Mouse (Mus musculus) spleen, adult 2 months (tissue): ENCODE results near the gene Hat1. TPM values are rescaled to one million over a fixed set of nuclear protein-coding genes. Genes with fewer than 3 reads are reported as not detected.

Experiments
- DNase-seq, 2 experiments: peaks; one replicate each; pipeline versions ENCODE4 v3.0.0 to v3.0.0-alpha.2; 2012 to 2021; ENCODE audit warnings: low spot score in 2 of 2, low read depth in 1 of 2
- H3K27ac ChIP-seq: fragments of 200-500 bp; 2 replicates; pipeline ENCODE4 v1.5.1; 2012; ENCODE audit warnings: low read length, inconsistent platforms; ENCODE audit not compliant: insufficient read depth
- H3K27me3 ChIP-seq: fragments of 200-500 bp; 2 replicates; pipeline ENCODE4 v1.6.1; 2012; ENCODE audit warnings: mild to moderate bottlenecking, moderate library complexity, low read length, inconsistent platforms; ENCODE audit not compliant: control insufficient read depth, insufficient read depth
- H3K36me3 ChIP-seq: fragments of 200-500 bp; 2 replicates; pipeline ENCODE4 v1.6.1; 2012; ENCODE audit warnings: mild to moderate bottlenecking, low read length, inconsistent platforms; ENCODE audit not compliant: control insufficient read depth, insufficient read depth
- H3K4me1 ChIP-seq: fragments of 200-500 bp; 2 replicates; pipeline ENCODE4 v1.6.1; 2011; ENCODE audit warnings: inconsistent platforms; ENCODE audit not compliant: control insufficient read depth, insufficient read depth, insufficient read length
- H3K4me3 ChIP-seq: fragments of 200-500 bp; 2 replicates; pipeline ENCODE4 v1.5.1; 2011; ENCODE audit warnings: mild to moderate bottlenecking, inconsistent platforms; ENCODE audit not compliant: insufficient read depth, insufficient read length; ENCODE audit errors: extremely low read depth
- CTCF ChIP-seq: fragments of 200-500 bp; IDR thresholded peaks from 2 replicates; pipeline ENCODE4 v1.5.1; 2011; ENCODE audit warnings: mild to moderate bottlenecking, inconsistent platforms; ENCODE audit not compliant: insufficient read depth, insufficient read length, insufficient replicate concordance; ENCODE audit errors: extremely low read depth
- POLR2A ChIP-seq: fragments of 200-500 bp; IDR thresholded peaks from 2 replicates; pipeline ENCODE4 v1.6.1; 2011; ENCODE audit warnings: low read depth, low read length, inconsistent platforms
- WGBS: fragments of 180-500 bp; shearing (Covaris S2); methylation state at CpG from one replicate; pipeline ENCODE4 v1.1.7; 2018; 5-methylcytosine and 5-hydroxymethylcytosine counted together
- polyA plus RNA-seq: library from polyadenylated mRNA; depleted of rRNA; stranded (reverse); fragments of >200 nt; gene quantifications from 2 replicates; pipeline ENCODE4 v1.2.3, GENCODE M21; 2012; rRNA removed

The Hat1 gene
- polyA plus RNA-seq, 1 experiment = 2.5 TPM

- H3K36me3 ChIP-seq = no peaks in the 10 kb centered on the region
- H3K27ac ChIP-seq = no peak overlapping the region
- TF ChIP-seq POLR2A (no peak), CTCF (no peak)
- H3K4me3 ChIP-seq = no peak overlapping the region
- no peaks in the 10 kb centered on the region for H3K27me3 ChIP-seq
- WGBS = 95% methylated on average over 10 of the region's 10 CpGs
- no peak for DNase-seq
- H3K4me1 ChIP-seq = no peaks in the 10 kb centered on the region
These were observed 86.6 kb downstream of the Hat1 start for GRCm38 (mm10) chr2:71475311-71475710.

- TF ChIP-seq CTCF = no peak
- TF ChIP-seq POLR2A = no peak
- H3K27me3 ChIP-seq = no peaks in the 10 kb centered on the region
- H3K4me3 ChIP-seq = no peak overlapping the region
- 98% methylated on average over 4 of the region's 4 CpGs for WGBS
- H3K27ac ChIP-seq = no peak overlapping the region
- no peaks in the 10 kb centered on the region for H3K4me1 ChIP-seq
- DNase-seq = no peak
- H3K36me3 ChIP-seq = no peaks in the 10 kb centered on the region
These were observed 87.0 kb downstream of the Hat1 start for GRCm38 (mm10) chr2:71475760-71476159.

GRCm38 (mm10) chr2:71477787-71478186 lies 89.0 kb downstream of the Hat1 start:
- Histone ChIP-seq H3K27ac (no peak overlapping the region), H3K27me3 (no peaks in the 10 kb centered on the region), H3K4me1 (no peaks in the 10 kb centered on the region), H3K4me3 (no peak overlapping the region), H3K36me3 (no peaks in the 10 kb centered on the region)
- no peak for TF ChIP-seq CTCF
- TF ChIP-seq POLR2A = no peak
- DNase-seq = no peak

GRCm38 (mm10) chr2:71479917-71480316 lies 91.2 kb downstream of the Hat1 start:
- H3K4me1 ChIP-seq = no peaks in the 10 kb centered on the region
- no peaks in the 10 kb centered on the region for H3K27me3 ChIP-seq
- no peaks in the 10 kb centered on the region for H3K36me3 ChIP-seq
- no peak overlapping the region for H3K4me3 ChIP-seq
- H3K27ac ChIP-seq = no peak overlapping the region
- TF ChIP-seq POLR2A (no peak), CTCF (no peak)
- no peak for DNase-seq
- WGBS = 92% methylated on average over 7 of the region's 7 CpGs

GRCm38 (mm10) chr2:71481825-71482224 lies 93.1 kb downstream of the Hat1 start:
- Histone ChIP-seq H3K27me3 (no peaks in the 10 kb centered on the region), H3K4me3 (no peak overlapping the region), H3K36me3 (no peaks in the 10 kb centered on the region), H3K27ac (no peak overlapping the region), H3K4me1 (no peaks in the 10 kb centered on the region)
- no peak for TF ChIP-seq POLR2A
- no peak for DNase-seq
- 39% methylated on average over 6 of the region's 6 CpGs for WGBS

- no peaks in the 10 kb centered on the region for H3K4me1 ChIP-seq
- no peaks in the 10 kb centered on the region for H3K27me3 ChIP-seq
- no peak overlapping the region for H3K4me3 ChIP-seq
- DNase-seq = no peak
- no peak for TF ChIP-seq POLR2A
- no peak for TF ChIP-seq CTCF
- H3K36me3 ChIP-seq = no peaks in the 10 kb centered on the region
- no peak overlapping the region for H3K27ac ChIP-seq
- 86% methylated on average over 10 of the region's 10 CpGs for WGBS
These were observed 94.4 kb downstream of the Hat1 start for GRCm38 (mm10) chr2:71483046-71483716.

GRCm38 (mm10) chr2:71483717-71484066 lies 94.9 kb downstream of the Hat1 start:
- Histone ChIP-seq H3K27ac (no peak overlapping the region), H3K36me3 (no peaks in the 10 kb centered on the region), H3K4me3 (no peak overlapping the region), H3K4me1 (no peaks in the 10 kb centered on the region), H3K27me3 (no peaks in the 10 kb centered on the region)
- WGBS = 85% methylated on average over 5 of the region's 5 CpGs
- no peak for DNase-seq
- TF ChIP-seq CTCF = no peak
- TF ChIP-seq POLR2A = no peak

Other genes starting within 250 kb of the Hat1 start
- 6.2 and 7.7 TPM in 2 replicates for gene Dync1i2, start 177.3 kb upstream of the Hat1 start, polyA plus RNA-seq
- gene Slc25a12, start 21.2 kb upstream of the Hat1 start, polyA plus RNA-seq = 18.5 and 25.9 TPM in 2 replicates
- 10.5 and 11.5 TPM in 2 replicates for gene Metap1d, start 64.3 kb downstream of the Hat1 start, polyA plus RNA-seq
- 0.28 TPM in 1 of 2 replicates, not detected in the other for gene Dlx1, start 139.2 kb downstream of the Hat1 start, polyA plus RNA-seq
- not detected in 2 replicates for gene Dlx2, start 157.8 kb downstream of the Hat1 start, polyA plus RNA-seq